Mouse (Mus musculus): ENCODE measurements around the gene Mphosph9. TPM values are rescaled to one million over a fixed set of nuclear protein-coding genes. Genes with fewer than 3 reads are reported as not detected.

Gene Mphosph9
- total RNA-seq, 2 experiments from 2014 or later: 2.7 to 3.4 TPM

DNA sequence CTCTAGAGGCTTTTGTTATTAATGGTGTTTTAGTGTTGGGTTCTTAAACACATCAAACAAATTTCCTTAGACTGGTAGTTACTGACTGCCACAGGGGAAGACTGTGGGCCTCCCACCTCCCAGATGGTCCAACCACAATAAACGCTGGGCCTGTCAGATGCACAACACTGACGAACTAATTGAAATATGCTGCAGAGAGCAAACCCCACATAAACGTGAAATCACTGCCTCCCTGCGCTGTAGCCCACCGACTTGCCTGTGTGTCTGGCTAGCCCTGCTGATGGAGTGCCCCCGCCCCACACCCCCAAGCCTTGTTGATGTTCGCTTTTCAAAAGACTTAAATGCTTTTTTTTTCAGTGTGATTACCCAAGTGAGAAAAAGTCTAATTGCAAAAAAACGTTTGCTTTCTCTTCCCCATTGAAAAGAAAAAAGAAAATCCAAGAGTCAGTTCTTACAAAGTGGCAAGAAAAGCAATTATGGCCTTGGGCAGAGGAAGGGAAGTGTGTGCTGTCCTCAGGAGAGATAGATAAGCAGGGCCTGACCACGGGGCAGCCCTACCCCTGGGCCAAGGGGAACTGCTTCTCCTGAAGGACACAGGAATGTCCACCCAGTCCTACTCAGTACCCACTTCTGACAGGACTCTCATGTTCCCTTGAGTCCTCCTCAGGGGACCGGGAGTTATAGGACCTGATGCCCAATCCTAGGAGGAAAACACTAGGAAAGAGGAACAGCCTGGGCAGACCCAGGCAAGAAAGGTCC, 85.9 kb downstream of the Mphosph9 start:
- DNase-seq: no peak
- no peak for TF ChIP-seq CTCF (IDR thresholded peaks at IDR 0.05)
- Histone ChIP-seq H3K27ac (peak overlapping the region; percentile 73), H3K4me3 (no peak overlapping the region)
- intact Hi-C loops (cut with DNase I): loop anchor here (2.0 kb wide), 1 partner anchor 19 kb away; no protein-coding TSS in a partner anchor

DNA sequence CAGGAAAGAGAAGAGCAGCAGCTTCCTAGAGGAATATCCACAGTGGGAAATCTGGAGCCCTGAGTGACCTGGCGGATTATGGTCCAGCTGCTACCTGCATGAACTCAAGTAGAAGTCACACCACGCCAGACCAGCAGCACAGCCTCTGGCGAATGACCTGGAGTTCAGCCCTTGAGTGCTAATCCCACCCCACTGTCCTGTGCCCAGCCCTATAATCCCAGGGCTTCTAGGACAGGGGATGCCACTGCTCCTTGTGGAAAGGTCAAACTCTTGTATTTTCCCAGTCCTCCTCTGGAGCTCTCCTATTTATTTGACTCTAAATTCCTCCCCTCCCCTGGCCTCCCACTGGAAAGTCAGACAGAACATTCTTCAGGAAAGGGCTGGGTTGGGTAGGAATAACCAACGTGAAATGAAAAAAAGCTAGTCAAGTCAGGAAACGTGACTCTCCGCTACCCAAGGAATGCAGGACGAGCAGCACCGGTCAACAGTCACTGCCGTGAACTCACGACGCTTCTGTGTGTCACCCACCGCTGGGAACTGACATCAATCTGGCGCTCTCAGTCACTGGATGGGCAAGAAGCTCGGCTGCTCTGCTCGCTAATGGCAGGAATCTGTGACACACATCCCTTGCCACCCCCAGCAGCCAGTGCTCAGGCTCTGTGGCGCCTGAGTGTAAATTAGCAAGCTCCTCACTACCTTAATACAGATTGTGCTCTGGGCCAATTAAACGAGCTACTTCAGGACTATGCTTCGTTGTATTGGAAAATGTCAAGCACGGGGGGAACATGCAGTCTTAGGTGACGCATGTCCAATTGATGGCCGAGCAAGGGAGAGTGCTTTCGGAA, 86.7 kb downstream of the Mphosph9 start:
- intact Hi-C loops (cut with DNase I): loop anchor here (2.0 kb wide), 1 partner anchor 18 kb away; no protein-coding TSS in a partner anchor
- peak overlapping the region; percentile 73 for H3K27ac ChIP-seq
- DNase-seq: peak; percentile 17
- peak overlapping the region; percentile 21; the same call in 1 of the 2 replicates for H3K4me3 ChIP-seq
- no peak for TF ChIP-seq CTCF (IDR thresholded peaks at IDR 0.05)

DNA sequence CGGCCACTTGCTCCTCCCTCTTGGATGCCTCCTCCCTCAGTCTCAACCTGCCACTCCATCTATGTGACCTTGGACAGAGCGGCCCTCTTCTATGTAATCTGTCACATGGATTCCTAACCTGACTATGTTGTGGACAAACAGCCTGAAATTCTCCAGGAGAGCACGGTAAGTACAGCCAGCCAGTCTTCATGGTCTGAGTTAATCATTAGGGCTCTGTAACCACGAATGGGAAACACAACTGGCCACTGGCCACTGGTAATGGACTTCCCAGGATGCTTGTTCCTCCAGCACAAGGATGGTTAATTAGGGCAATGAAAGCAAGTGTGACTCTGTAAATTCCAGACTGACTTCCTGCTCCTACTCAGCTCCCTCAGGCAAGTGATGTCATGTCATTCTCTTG, 91.6 kb downstream of the Mphosph9 start:
- intact Hi-C loops (cut with DNase I): no loop called here
- DNase-seq: no peak
- TF ChIP-seq CTCF (IDR thresholded peaks at IDR 0.05): no peak
- H3K4me3 ChIP-seq: no peak overlapping the region
- peak overlapping the region; percentile 40; the same call in 1 of the 2 replicates for H3K27ac ChIP-seq

DNA sequence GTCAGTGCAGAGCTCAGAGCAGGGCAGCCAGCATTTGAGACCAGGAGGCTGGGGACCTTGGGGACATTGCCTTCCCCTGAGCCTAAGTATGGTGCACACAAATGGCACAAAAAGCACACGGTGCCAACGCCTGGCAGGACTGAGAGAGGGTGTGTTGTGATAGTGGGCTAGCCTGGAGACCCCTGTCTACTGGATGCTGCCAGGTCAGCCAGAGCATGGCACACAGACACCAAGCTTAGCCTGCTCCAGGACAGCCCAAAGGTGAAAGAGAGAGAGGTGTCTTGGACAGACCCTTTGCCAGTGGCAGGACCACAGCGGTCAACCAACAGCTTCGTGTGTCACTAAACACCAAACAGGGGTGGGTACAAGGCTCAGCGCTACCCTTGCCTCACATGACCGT, 93.0 kb downstream of the Mphosph9 start:
- intact Hi-C loops (cut with DNase I): no loop called here
- TF ChIP-seq CTCF (IDR thresholded peaks at IDR 0.05): no peak
- peak overlapping the region; percentile 82 for H3K27ac ChIP-seq

DNA sequence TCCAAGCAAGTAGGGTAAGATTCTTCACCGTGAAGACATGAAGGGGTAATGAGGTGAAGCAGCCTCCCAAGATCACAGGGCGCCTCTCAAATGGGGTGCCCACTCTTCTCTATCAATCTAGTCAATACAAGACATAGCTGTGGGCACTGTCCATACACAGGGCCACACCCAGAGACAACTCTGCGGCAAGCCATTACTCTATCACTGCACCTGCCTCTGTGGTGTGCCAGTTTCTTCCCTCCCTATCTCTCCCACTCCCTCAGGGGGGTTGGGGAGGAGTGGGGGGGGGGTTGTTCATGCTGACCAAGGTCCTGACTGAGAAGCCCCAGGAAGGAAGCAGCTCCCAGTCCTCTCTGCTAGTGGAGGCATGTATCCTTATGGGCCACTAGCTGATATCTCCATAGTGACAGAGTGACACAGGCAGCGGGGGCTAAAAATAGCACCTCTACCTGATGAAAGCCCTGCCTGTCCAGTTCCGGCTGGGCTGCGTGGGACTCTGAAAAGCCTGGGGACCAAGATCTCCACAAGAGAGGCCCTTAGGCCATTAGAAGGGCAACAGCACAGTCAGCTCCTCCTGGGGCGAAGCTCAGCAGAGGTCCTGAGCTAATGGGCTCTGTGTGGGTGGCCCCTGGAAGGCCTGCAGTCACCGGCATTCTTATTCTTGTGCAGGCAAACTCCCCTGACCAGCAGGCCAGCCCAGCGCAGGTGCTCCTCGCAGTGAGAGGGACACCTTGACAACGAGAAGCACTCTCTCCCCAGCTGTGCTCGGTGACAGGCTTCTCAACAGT, 93.7 kb downstream of the Mphosph9 start:
- Histone ChIP-seq H3K4me3 (peak overlapping the region; percentile 48), H3K27ac (peak overlapping the region; percentile 82)
- peak; percentile 70 for DNase-seq
- intact Hi-C loops (cut with DNase I): no loop called here
- TF ChIP-seq CTCF (IDR thresholded peaks at IDR 0.05): no peak

More for the DNA sequence above, 93.0 kb downstream of the Mphosph9 start:
- peak; percentile 14 for DNase-seq
- no peak overlapping the region for H3K4me3 ChIP-seq

DNA sequence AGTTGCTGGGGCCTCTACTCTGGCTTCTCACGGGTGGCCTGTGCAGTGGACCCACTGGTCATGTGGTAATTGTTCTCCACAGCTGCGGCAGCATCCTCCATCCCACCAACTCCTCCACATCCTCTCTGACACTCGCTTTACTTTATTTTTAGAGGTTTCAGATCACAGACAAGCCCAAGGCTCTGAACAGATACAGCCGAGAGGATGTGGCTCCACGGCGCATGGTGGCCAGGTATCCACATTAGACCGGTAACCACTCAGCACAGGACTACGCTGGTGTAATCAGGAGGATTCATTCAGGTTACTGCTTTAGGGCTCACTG, 94.7 kb downstream of the Mphosph9 start:
- intact Hi-C loops (cut with DNase I): no loop called here
- TF ChIP-seq CTCF (IDR thresholded peaks at IDR 0.05): no peak
- no peak for DNase-seq
- Histone ChIP-seq H3K27ac (no peak overlapping the region), H3K4me3 (no peak overlapping the region)

DNA sequence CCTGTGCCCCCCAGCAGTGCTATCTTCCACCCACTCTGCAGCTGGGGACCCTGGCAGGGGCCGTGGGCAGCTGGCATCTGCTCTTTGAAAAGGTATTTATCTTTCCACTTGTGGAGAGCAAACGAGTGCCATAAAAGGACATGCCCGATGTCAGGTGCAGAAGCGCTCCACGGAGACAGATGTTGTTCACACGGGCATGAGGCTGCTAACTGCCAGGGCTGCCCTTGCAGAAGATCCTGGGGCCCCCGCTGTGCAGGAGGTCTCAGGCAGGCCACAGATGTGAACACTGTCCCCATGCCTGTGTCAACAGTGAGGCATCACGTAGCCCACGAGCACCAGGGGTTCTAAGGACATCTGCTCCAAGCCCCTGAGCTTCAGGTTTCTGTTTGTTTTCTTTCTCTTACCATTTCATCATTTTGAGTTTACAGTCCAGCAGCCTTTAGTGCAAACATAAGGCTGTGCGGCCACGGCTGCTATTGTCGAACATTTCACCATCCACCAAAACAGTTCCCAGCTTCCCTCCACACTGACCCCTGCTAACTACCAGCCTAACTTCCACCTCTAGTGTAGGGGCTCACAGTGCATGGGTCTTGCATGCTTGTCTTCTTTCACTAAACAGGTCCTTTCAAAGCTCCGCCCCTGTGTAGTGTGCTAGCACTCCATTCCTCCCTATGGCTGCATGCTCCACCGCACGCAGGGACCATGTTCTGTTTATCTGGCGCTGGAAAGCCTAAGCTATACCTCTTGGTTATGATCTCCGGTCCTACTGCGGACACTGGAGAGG, 95.2 kb downstream of the Mphosph9 start:
- DNase-seq: peak; percentile 18
- TF ChIP-seq CTCF (IDR thresholded peaks at IDR 0.05): no peak
- intact Hi-C loops (cut with DNase I): no loop called here
- H3K27ac ChIP-seq: no peak overlapping the region
- H3K4me3 ChIP-seq: no peak overlapping the region

DNA sequence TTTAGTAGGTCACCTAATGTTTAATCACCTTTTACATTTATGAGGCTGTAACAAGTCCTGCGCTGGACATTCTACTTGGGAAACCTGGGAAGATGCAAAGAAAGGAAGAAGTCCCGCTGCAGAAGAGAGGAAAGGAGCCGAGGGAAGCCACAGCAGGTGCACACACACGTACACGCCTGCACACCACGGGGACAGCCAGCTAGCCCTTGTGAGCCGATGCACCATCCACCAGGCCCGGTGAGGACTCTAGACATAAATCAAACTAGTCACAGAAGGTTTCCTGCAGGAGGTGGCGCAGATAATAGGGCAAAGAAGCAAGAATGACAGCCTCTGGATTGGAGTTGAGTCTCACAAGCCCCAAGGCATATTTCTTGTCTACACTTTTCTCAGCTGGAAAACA, 97.3 kb downstream of the Mphosph9 start:
- no peak for TF ChIP-seq CTCF (IDR thresholded peaks at IDR 0.05)
- intact Hi-C loops (cut with DNase I): no loop called here
- no peak for DNase-seq
- Histone ChIP-seq H3K27ac (no peak overlapping the region), H3K4me3 (no peak overlapping the region)

DNA sequence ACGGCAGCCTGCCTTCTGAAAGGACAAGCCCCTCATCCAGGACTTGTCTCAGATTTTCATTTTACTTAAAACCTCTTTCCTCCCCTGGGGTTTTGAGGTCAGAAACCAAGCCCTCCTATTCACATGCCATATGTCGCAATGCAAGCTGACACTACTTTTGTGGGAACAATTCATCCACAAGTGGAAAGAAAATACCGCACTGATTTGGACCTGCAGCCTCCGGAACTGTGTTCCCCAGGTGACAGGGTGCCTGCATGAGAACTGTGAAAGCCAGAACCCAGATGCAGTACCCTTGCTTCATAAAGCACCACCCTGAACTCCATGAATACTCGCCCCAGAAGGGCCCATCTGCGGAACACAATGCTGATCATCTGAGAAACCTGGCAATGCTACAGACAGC, 100.6 kb downstream of the Mphosph9 start:
- intact Hi-C loops (cut with DNase I): no loop called here
- no peak for DNase-seq
- H3K27ac ChIP-seq: no peak overlapping the region

DNA sequence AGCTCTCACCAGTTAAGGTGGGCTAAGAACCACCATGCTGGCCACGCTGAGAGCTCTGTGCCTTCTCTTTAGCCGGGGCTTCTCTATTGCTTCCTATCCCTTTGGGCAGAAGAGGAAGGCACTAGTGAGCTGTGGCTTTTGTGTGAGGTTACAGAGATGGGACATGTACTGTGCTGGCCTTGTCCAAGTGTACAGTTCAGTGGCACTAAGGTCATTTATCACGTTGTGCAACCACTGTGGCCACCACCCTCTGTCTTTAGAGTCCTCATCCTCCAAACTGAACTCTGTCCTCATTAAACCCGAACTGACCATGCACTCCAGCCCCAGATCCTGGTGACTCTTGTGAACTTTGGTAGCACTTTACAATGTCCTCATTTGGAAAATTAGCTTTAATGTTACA, 101.3 kb downstream of the Mphosph9 start:
- no peak for DNase-seq
- Histone ChIP-seq H3K4me3 (no peak overlapping the region), H3K27ac (0 out of 2 replicates have a peak overlapping the region, but pooled peaks have one; percentile 9)
- TF ChIP-seq CTCF (IDR thresholded peaks at IDR 0.05): no peak
- intact Hi-C loops (cut with DNase I): no loop called here

More for the DNA sequence above, 100.6 kb downstream of the Mphosph9 start:
- H3K4me3 ChIP-seq: no peak overlapping the region
- no peak for TF ChIP-seq CTCF (IDR thresholded peaks at IDR 0.05)

DNA sequence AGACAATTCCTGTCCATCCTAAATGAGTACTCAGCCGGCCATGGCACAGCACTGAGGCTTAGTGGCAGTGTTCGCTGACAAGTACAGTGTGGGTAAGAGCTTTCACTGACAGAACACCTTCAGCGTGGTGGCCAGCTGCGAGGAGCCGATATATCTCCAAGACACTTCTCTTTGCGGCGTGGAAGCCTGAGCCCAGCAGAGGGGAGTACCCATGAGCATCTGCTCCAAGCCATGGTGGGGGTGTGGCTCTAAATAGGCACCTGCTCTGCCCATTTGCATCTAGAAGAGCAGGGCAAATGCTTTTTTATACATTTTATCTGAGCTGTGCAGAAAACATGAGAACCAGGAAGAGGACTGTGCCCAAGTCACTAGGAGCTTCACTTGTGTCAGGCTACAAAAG, 101.9 kb downstream of the Mphosph9 start:
- no peak for DNase-seq
- intact Hi-C loops (cut with DNase I): no loop called here
- Histone ChIP-seq H3K4me3 (no peak overlapping the region), H3K27ac (no peak overlapping the region)
- no peak for TF ChIP-seq CTCF (IDR thresholded peaks at IDR 0.05)

All from gastrocnemius, adult 2 months (tissue).